Mouse (Mus musculus): ENCODE data around the gene Dusp13.

The Dusp13 gene

DNA sequence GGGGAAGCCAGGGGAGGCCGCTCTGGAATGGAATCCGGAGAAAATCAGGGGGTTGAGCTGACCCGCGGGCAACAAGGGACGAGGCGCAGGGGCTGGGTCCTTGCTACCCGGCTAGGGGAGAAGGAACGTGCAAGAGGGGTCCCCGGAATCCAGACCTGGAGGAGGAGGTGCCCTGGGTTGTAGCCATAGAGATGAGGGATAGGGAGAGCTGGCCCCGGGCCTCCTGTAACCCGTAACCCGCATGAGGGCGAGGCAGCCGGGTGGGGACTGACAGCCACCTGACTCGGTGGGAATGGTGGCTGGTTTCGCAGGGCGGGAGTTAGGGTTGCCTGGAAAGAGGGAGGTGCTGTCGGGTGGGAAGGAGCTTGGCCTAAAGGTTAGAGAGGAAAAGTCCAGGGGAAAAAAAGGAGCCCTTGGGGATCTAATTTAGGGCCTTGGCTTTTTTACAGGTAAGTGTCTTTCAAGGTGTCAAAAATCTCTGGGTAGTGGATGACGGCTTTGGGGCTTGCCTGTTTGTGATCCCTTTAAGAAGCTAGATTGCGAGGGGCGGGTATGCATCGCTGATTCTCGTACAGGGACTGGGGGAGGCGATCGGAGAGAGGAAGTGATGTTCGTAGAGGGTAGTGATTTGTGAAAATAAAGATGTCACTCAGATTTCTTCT lies at the start of gene Dusp13:
Gene Dusp13, minus strand, starts transcription at position 301 of the 662 bp plus-strand sequence.
- DNase-seq (ENCODE audit: low read depth): peak; percentile 69

DNA sequence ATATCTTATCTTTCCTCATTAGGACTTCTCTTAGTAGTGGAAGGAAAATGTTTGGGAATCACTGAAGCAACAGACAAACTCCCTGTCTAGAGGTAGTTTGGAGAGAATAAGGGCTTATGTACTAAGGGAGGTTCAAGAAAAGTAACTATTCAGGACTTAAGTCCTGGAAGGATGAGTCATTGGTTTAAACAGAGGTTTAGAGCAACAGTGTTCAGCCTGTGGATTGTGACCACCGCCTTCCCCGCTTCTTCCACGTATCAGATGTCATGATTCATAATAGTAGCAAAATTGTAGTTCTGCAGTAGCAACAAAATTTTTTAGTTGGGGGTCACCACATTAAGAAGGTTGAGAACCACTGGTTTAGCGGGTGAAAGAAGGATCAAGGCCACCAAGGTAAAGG lies 49.7 kb upstream of the Dusp13 start:
- DNase-seq (ENCODE audit: low read depth): peak; percentile 44

DNA sequence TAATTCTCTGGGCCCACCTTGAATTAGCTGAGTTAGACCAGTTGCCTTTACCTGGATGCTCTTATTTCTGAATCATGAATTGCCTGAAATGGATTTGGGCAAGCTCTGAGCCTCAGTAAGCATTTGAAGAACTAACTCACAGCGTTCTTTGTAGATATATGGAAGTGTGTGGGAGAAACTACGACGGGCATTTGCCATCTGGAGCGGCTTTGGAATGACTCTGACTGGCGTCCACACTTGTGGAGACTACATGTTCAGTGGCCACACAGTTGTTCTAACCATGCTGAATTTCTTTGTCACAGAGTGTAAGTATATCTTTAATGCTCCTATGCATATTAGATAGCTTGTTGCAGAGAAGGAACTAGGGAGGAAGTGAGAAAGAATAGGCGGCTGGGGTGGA lies 41.3 kb upstream of the Dusp13 start:
- DNase-seq (ENCODE audit: low read depth): no peak

DNA sequence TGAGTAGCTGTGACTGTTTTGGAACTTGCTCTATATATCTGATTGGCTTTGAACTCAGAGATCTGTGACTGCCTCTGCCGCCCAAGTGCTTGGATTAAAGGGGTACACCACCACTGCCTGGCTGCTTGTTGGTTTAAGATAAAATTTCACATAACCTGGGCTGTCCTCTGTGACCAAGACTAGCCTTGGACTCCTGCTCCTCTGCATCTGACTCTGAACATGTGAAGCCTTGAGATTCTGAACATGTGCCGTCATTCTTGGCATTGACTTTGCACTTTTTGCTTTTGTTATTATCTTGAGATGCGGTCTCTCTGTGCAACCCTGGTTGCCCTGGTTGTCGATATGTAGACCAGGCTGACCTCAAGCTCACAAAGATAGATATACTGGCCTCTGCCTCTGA lies 40.7 kb upstream of the Dusp13 start:
- no peak for DNase-seq (ENCODE audit: low read depth)

DNA sequence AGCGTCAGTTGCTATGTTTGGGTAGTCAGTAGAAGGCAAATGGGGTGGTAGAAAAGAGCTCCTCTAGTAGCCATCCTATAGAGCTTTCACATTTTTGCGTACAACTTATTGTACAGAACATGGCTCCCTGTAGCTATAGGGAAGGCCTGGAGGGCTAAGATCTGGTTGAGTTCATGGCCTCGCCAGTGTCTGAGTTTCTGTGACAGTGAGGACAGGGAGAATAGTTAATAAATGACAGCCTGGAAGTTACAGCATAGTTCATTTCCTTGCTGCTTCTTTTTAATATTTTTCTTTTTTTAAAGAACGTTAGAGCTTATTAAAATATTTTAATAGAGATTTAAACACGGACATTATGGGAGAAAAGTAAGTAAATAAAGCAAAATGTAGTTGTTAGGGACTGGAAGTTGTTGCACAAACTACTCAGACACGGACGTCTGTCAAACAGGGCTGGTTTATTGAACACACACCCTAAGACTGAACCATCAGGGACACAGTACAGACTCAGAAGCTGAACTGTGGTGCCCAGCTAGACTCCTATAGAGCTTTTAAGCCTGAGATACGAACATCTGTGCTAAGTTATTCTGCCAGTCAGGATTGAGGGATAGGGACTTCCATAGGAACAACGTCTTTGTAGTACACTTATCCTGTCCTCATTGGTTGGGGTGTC lies 39.7 kb upstream of the Dusp13 start:
- no peak for DNase-seq (ENCODE audit: low read depth)

DNA sequence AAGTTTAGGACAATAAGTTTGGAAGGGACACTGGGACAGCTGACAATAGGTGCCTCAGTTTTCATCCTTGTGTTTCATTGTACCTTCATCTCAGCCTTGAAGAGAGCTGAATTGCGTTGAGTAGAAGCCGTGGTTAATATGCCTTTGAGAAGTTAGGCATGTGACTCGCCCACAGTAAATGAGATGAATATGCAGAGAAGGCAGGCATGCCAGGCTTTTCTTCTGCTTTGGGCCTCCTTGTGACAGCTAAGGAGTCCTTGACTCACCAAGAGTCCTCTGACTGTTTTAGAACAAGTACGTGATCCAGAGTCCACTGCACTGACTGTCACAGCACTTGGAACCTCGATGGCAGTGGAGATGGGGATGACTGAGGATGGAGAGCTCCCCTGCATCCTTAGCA lies 37.1 kb upstream of the Dusp13 start:
- no peak for DNase-seq (ENCODE audit: low read depth)

DNA sequence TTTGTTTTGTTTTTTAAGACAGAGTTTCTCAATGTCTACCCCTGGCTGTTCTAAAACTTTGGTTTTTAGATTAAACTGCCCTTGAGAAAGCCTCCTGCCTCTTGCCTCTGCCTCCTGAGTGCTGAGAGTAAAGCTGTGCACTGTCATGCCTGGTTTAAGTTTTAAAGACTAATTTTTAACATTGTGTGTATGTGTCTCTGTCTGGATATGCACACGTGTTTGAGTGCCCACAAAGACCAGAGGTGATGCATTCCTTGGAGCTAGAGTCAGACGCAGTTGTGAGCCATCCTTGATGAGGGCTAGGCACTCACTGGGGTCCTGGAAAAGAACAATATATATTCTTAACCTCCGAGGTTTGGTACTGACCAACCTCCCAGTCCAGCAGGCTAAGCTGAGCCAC lies 36.4 kb upstream of the Dusp13 start:
- peak; percentile 19 for DNase-seq (ENCODE audit: low read depth)

DNA sequence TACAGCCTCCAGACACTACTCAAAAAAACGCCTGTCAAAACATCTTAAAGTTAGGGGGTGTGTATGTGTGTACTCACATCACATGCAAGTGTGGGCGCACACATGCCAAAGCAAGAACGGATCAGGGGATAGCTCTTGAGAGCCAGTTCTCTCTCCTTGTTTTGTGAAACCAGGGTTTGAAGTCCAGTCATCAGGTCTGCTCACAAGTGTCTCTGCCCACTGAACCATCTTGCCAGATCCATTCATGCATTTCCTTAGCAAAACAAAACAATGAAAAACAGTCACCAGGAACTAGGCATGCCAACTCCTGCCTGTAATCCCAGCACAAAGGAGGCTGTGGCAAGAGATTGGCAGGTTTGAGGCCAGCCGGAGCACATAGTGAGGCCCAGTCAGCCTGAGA lies 35.5 kb upstream of the Dusp13 start:
- DNase-seq (ENCODE audit: low read depth): no peak

DNA sequence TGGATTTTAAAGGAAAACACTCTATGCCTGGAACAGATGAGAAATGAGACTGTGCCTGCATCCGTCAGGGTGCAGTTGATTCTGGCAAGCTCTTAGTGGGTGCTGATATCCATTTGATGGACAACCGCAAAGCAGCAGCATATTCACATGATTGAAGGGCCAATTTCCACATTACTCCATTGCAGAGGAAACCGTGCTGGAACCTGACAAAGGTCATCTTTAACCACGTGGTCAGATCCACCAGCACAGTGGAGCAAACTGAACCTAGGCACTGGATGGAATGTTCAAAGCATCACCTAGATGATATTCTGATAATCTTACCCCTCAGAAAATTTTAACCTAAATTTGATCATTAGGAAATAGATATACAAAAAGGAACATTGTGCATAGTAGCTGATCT lies 25.2 kb upstream of the Dusp13 start:
- no peak for DNase-seq (ENCODE audit: low read depth)

DNA sequence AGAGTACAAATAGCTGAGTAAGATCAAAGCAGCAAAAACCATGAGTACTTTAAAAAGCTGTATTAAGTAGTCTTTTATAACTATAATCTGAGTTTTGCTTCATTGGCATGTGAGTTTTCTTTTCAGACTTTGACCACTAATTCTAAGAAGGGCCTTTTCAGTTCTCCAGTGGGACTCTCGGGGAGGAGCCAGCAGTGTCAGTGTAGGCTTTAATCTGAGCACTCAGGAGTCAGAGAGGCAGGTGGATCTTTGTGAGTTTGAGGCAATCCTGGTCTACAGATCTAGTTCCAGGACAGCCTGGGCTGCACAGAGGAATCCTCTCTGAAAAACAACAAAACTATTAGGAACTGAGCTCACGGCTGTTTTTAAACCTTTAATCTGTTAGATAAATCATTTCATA lies 23.0 kb upstream of the Dusp13 start:
- no peak for DNase-seq (ENCODE audit: low read depth)

DNA sequence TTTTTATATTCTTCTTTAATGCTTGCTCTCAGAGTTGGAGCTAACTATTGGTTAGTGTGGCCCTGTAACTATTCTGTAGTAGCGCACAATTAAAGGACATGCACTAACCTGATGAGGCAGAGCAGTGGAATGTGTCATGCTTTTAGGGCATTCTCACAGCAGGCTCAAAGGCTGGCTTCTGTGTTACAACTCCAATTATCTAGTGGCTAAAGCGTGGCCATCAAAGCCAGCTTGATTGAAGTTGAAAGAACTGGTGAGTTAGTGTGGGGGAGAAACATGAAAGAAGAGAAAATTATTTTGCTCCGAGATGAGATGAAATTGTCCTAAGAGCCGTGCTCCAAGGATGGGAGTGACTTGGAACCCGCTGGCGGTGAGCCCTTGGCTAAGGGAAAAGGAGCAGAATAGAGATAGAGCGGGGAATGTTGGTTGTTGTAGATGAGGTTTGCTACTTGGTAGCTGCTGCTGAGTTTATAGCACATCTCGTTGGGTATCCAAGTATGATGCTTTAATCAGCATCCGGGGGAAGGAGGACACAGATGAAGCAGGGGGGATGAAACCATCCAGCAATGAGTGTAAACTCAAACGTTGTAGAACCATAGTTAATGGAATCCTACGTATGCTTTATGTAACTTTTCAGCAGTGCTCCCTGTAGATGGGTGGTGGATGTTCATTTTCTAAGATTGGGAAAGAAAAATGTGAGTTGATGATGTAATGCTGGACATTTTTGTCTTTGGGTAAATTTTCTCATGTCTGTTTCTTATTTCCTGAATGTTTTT lies 21.7 kb upstream of the Dusp13 start:
- no peak for DNase-seq (ENCODE audit: low read depth)

DNA sequence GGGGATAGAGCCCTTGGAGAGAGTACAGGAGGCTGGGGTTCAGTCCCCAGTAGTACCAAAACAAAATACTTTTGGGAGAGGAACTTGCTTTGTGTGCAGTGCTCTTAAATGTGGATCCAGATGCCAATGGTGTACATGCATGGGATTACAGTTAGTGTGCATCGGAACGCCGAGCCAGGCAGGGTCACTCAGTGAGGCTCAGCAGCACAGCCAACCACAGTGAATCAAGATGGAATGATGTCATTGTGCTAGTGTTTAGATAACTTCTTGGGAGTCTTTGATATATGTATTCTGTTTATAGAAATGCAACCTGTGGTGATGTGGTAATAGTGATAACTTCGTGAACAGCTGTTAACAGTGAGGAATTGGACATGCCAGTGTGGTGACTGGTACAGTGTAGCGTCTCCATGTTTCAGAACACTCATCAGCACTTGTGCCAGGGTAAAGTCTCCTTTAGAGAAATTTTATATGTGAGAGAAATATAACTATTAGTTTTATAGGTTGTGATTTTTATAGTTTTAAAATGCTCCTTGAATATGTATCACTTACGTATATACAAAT lies 15.5 kb upstream of the Dusp13 start:
- DNase-seq (ENCODE audit: low read depth): peak; percentile 19

DNA sequence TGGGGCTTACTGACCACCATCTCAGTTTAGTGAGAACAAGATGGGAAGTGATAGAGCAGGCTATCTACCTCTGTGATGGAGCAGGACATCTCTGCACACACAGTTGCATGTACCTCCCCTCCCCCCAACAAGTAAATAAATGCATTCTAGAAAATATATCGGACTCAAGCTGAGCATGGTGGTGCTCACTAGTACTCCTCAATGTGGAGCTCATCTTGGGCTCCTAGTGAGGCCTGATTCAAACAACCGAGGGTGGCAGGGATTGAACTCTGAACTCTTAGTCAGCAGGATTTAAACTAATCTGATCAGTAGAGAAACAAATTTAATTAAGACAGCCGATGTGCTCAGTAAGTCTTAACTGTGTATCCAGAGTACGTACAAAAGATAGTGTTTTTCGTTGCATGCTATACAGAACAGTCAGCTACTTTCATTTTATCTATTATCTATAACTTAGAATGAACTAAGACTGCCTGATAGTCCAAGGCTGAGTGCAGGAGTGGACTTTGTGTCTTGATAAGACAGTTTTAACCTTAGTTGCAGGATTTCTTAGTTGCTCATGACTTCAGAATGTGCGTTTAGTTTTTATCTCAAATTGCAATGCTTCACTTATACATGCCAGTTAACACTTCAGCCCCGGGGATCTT lies 14.9 kb upstream of the Dusp13 start:
- DNase-seq (ENCODE audit: low read depth): no peak

DNA sequence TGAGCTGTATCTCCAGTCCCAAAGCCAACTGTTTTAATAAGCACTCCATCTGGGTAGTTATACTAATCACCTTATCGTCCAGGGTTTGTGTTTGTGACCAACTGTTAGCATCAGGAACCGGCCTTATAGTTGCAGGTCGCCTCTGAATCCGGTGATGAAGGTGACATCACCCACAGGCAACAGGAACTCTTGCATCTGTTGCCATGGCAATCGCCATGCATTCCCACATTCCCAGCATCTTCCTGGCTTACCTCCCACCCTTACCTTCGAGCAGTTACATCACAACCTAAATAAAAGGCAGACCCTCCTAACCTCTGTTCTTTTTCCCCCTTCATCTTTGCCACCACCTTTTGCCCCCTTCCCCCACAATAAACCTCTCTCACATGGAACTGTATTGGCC lies 13.7 kb upstream of the Dusp13 start:
- no peak for DNase-seq (ENCODE audit: low read depth)

DNA sequence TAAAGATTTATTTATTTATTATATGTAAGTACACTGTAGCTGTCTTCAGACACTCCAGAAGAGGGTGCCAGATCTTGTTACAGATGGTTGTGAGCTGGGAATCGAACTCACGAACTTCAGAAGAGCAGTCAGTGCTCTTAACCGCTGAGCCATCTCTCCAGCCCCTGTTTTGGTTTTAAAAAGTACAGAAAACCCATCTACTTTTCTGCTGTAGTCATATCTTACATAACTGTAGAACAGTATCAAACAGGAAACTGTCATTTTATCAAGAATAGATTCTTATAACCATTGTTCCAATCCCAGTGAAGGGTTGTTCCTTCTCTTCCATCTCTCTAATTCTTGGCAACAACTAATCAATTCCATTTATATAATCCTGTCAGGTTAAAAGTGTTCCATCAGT lies 12.8 kb upstream of the Dusp13 start:
- no peak for DNase-seq (ENCODE audit: low read depth)

DNA sequence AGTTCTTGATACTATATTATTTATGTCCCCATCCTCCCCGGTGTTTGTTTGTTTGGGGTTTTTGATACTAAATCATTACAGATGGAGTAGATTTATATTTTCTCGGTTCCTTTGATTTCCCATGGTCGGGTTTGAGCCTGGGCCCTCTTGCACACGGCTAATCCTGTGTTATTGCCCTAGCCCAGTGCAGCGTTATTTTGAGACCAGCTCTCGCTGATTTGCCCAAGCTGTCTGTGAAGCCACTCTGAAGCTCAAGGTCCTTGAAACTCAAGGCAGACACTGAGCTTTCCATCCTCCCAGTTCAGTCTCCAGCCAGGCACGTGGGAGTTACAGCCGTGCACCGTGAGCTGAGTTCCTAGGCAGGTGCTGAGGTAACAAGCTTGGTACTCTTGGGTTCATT lies 10.6 kb upstream of the Dusp13 start:
- no peak for DNase-seq (ENCODE audit: low read depth)

DNA sequence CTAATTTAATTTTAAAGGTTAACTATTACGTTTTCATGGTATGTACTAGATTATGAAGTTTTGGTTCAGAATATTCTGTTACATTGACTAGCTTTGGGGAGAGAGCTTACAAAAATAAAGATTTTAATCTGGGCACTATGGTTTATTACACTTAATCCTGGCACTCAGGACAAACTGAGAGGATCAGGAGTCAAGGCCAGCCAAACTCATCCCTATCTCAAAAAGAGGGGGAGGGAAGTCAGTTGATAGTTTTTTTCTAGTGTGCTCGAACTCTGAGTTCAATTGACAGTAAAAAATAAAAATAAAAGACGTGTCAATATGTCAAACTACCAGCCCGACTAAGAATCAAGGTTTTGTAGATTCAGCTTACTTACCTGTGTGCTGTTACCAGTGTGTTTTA lies 2.4 kb upstream of the Dusp13 start:
- DNase-seq (ENCODE audit: low read depth): no peak

DNA sequence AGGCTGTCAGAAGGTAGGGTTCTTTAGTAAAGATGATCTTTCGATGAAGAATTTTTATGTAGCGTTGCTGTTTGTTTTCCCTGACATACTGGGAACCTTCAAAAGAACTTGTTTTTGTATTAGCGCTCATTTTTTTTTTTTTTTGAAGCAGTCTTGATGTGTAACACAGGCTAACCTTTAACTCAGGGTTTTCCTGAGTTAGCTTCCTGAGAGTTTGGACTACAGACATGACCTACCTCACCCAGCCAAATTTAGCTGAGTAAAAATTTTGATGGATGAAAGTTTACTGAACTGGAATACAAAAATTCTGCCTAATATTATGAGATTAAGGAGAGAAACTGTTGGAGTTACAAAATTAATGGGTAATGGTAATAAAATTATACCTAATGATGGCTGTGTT lies 1.4 kb upstream of the Dusp13 start:
- DNase-seq (ENCODE audit: low read depth): no peak

DNA sequence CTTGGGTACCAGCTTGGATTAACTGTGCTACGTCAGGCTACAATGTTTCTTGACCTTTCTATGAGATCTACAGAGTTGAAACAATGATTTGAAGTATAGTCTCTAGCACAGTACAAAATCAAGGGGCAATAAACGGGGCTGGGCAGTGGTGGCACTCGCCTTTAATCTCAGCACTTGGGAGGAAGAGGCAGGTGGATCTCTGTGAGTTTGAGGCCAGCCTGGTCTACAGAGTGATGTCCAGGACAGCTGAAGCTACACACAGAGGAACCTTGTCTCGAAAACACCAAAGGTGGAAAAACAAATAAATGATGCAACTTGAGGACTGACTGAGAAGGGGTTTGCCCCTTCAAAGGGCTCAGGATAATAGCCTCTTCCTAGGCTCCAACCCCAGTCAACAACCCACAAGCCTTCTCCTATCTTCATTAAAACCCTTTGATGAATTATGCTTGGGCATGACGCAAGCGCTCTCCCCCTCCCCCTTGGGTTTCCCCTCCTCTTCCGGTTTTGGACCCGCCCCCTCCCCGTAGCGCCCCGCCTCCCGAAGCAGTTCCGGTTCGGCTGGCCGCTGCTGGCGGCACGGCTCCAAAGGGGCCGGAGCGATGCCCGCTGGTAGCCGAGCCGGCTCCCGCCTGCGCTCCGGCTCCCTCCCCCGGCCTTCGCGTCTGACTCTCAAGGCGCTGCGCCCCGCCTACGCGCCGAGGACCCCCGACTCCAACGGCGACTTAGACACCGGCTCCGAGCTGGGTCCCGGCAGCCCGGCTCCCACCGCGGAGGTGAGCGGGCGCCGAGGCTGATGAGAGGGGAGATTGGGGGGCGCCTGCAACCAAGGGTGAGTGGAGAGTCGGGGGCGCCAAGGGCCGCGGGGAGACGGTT lies 737 bp downstream of the Dusp13 start, which contains the start of gene Samd8:
Gene Samd8, plus strand, starts transcription at position 524 of the 873 bp plus-strand sequence.
- peak; percentile 93 for DNase-seq (ENCODE audit: low read depth)

DNA sequence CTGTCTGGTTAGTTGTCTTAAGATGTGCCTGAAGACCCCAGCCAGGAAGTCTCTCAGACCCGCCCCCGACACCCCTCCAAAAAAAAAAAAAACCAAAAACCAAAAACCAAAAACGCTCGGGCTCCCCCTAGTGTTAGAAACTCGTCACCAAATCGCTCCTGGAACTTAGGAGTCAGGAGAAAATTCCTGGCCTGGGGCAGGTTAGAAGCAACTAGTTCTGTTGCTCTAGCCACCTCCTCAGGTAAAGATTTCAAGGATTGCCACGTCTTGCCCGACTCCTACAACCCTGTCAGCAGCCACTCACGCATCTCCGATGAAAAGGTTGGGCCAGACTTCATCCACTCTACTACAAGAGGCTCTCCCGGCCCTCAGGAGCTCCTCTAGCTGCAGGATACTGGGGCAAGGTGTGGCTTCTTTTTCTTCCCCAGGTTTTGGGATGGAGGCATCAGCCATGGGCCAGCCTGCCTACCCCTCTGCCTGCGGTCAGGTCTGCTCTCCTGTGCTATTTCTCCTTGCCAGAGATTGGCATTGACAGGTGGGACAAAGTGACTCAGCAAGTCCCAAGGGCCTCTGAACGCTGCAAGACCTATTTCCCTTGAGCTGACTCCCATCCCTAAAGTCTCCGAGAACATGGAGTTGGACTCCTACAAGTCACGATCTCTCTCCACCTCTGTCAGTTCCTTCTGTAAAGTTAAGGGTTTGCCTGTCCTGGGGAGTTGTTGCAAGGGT lies 2.7 kb downstream of the Dusp13 start:
- peak; percentile 69 for DNase-seq (ENCODE audit: low read depth)
